Mouse (Mus musculus) adrenal gland, adult 8-10 months (tissue): Measurements from ENCODE around the gene Slc8a2. TPM values are rescaled to one million over a fixed set of nuclear protein-coding genes. Genes with fewer than 3 reads are reported as not detected.

Source experiments
- DNase-seq: peaks from one replicate; pipeline ENCODE4 v3.0.0; 2022
- total RNA-seq, 4 experiments: library from RNA; stranded (reverse); gene quantifications; 2 replicates each; pipeline ENCODE4 v1.2.4; 2022

Slc8a2 gene
- total RNA-seq, result 1 to 10 TPM; 2.8 to 5.5 (median 4.1) TPM

- peak; percentile 55 for DNase-seq
These were observed at the start of gene Slc8a2 for GRCm38 (mm10) chr7:16129421-16129845. Gene Slc8a2, plus strand, starts transcription at chr7:16129826.

- no peak for DNase-seq
These were observed 49.7 kb upstream of the Slc8a2 start for GRCm38 (mm10) chr7:16079947-16080346.

- DNase-seq, result no peak
These were observed 49.0 kb upstream of the Slc8a2 start for GRCm38 (mm10) chr7:16080581-16080980.

- no peak for DNase-seq
These were observed 46.3 kb upstream of the Slc8a2 start for GRCm38 (mm10) chr7:16083361-16083760.

GRCm38 (mm10) chr7:16087587-16087986, 42.0 kb upstream of the Slc8a2 start:
- DNase-seq, result no peak

GRCm38 (mm10) chr7:16094592-16094991, 35.0 kb upstream of the Slc8a2 start:
- DNase-seq, result no peak

- peak; percentile 100 for DNase-seq
These were observed 31.3 kb upstream of the Slc8a2 start, which contains the start of gene Napa for GRCm38 (mm10) chr7:16098021-16099017. Gene Napa, plus strand, starts transcription at chr7:16098458.

GRCm38 (mm10) chr7:16099901-16100300, 29.7 kb upstream of the Slc8a2 start:
- DNase-seq, result no peak

GRCm38 (mm10) chr7:16101081-16101480, 28.5 kb upstream of the Slc8a2 start:
- DNase-seq, result no peak

- DNase-seq, result no peak
These were observed 27.7 kb upstream of the Slc8a2 start for GRCm38 (mm10) chr7:16101726-16102475.

- no peak for DNase-seq
These were observed 26.9 kb upstream of the Slc8a2 start for GRCm38 (mm10) chr7:16102686-16103226.

GRCm38 (mm10) chr7:16103760-16104159, 25.9 kb upstream of the Slc8a2 start:
- DNase-seq, result no peak

- no peak for DNase-seq
These were observed 24.8 kb upstream of the Slc8a2 start for GRCm38 (mm10) chr7:16104611-16105388.

GRCm38 (mm10) chr7:16108886-16109542, 20.6 kb upstream of the Slc8a2 start:
- DNase-seq, result no peak

GRCm38 (mm10) chr7:16110158-16110557, 19.5 kb upstream of the Slc8a2 start:
- DNase-seq, result no peak

- no peak for DNase-seq
These were observed 18.1 kb upstream of the Slc8a2 start for GRCm38 (mm10) chr7:16111284-16112090.

GRCm38 (mm10) chr7:16116418-16116817, 13.2 kb upstream of the Slc8a2 start:
- no peak for DNase-seq

GRCm38 (mm10) chr7:16117100-16117499, 12.5 kb upstream of the Slc8a2 start:
- no peak for DNase-seq

- peak; percentile 87 for DNase-seq
These were observed 9.9 kb upstream of the Slc8a2 start, which contains the start of gene Kptn for GRCm38 (mm10) chr7:16119569-16120261. Gene Kptn, plus strand, starts transcription at chr7:16119895.

GRCm38 (mm10) chr7:16120262-16120600, 9.4 kb upstream of the Slc8a2 start:
- DNase-seq, result no peak
